Mouse (Mus musculus) thymus, adult 2 months (tissue): Measurements from ENCODE around the gene Gm45716.

Source experiments
- CTCF ChIP-seq: fragments of 200-500 bp; IDR thresholded peaks from 2 replicates; pipeline ENCODE4 v1.5.1; 2012; ENCODE audit warnings: mild to moderate bottlenecking, control low read depth, low read length, moderate library complexity, borderline replicate concordance; ENCODE audit not compliant: control insufficient read depth, poor library complexity, insufficient read depth; ENCODE audit errors: extremely low read depth
- POLR2A ChIP-seq: fragments of 200-500 bp; IDR thresholded peaks from 2 replicates; pipeline ENCODE4 v1.6.1; 2012; ENCODE audit warnings: mild to moderate bottlenecking, low read length, control low read depth, moderate library complexity; ENCODE audit not compliant: control insufficient read depth, poor library complexity, insufficient read depth; ENCODE audit errors: extremely low read depth

DNA sequence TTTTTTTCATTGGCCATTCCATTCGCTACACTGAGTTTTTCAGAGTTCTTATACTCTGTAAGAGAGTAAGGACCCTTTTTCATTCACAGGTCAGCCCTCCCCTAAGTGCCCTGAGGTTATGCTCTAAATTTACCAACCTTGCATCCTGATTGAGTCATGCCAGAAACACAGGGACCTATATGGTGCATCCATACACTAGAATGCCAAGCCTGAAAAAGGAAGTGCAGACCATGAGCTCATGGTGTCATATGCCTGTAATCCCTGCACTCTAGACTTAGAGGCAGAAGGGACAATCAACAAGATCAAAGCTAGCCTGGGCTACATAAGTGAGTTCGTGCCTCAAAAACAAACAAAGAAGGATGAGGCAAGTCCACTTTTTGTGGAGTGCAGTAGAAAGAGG lies 13.3 kb downstream of the Gm45716 start:
- no peak for TF ChIP-seq CTCF
- no peak for TF ChIP-seq POLR2A
